Mouse (Mus musculus): Measurements from ENCODE around the gene Endov. TPM values are rescaled to one million over a fixed set of nuclear protein-coding genes. Genes with fewer than 3 reads are reported as not detected.

The Endov gene
- 10 to 100 TPM in 1 of 2 experiments, 1 to 10 TPM in 1; 9.7 to 12.9 TPM for total RNA-seq (2021)
- long read RNA-seq, experiment 1, full-length matches to known transcripts = 3 of 9 reads
- long read RNA-seq, experiment 1, partial matches to known transcripts = 0 of 9 reads
- long read RNA-seq, experiment 1, other reads (novel, unspliced or antisense) = 6 of 9 reads
- long read RNA-seq, experiment 2, full-length matches to known transcripts = 9 of 13 reads
- long read RNA-seq, experiment 2, partial matches to known transcripts = 2 of 13 reads
- long read RNA-seq, experiment 2, other reads (novel, unspliced or antisense) = 2 of 13 reads

DNA sequence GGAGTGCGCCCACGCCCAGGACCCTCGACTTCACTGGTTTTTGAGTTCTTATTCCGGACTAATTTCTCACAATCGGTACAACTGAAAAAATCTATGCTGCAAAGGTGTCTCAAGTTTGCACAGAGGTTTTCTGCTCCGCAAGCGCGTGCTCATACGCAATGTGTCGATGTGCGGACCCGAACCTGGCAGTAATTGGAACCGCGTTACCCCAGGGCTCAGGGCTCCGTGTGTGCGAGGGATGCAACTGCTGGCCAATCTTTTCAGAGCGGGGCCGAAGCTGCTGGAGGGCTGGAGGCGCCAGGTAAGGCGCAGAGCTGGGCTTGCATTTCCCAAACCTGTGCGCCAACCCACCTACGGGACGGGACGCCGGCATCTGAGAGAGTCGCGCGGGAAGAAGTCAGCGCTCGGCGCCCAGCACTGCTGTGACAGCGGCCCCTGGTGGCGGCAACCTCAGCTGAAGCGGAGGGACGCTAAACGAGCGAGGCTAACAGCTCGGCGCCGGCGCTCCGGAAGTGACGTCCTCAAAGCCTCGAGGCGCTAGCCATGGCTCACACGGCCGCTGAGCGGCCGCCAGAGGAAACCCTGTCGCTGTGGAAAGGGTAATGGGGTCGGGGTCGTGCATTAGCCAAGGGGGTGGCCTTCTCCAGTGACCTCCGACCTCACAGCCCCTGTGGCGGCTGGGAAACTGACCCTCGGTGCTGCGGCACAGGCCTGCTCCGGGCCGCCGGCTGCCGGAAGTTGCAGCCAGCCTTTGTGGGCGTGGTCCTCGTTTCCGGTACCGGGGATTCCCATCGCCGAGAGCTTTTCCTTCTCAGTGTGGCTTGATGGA lies at the start of gene Endov:
TSS of gene Endov (plus strand) at position 487 of the 829 bp plus-strand sequence.
- DNase-seq = peak; percentile 100

DNA sequence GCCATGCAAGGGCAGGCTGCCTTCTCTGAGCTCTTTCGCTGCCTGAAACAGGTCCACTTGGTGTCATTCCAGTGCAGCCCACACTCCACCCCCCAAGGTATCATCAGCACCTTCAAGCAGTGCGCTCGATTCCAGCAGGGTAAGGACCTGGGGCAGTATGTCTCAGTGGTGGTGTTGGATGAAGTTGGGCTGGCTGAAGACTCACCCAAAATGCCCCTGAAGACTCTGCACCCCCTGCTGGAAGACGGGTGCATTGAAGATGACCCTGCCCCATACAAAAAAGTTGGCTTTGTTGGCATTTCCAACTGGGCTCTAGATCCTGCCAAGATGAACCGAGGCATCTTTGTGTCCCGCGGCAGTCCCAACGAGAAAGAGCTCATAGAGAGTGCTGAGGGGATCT lies 48.9 kb upstream of the Endov start:
- DNase-seq = no peak

DNA sequence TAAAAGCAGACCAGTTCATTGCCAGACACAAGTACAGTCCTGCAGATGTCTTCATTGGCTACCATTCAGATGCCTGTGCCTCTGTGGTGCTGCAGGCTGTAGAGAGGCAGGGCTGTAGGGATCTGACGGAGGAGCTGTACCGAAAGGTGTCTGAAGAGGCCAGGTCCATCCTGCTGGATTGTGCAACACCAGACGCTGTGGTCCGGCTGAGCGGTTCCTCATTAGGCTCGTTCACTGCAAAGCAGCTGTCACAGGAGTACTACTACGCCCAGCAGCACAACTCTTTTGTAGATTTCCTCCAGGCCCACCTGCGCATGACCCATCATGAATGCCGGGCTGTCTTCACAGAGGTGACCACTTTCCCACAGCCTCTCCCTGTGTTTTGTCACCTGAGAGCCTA lies 47.7 kb upstream of the Endov start:
- no peak for DNase-seq

DNA sequence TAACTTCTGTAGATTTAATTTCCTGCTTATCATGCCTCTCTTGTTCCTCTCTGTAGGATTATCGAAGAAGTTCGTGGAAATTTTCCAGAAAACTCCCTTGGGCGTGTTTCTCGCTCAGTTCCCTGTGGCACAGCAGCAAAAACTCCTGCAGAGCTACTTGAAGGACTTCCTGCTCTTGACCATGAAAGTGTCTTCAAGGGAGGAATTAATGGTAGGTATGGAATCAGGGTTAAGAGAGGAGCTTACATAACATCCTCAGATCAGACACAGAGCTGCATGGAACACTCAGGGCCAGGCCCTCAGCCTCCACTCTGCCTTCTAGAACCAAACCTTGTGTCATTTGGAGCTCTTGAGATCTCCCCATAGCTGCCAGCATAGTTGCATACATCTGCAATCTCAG lies 35.0 kb upstream of the Endov start:
- DNase-seq = no peak

DNA sequence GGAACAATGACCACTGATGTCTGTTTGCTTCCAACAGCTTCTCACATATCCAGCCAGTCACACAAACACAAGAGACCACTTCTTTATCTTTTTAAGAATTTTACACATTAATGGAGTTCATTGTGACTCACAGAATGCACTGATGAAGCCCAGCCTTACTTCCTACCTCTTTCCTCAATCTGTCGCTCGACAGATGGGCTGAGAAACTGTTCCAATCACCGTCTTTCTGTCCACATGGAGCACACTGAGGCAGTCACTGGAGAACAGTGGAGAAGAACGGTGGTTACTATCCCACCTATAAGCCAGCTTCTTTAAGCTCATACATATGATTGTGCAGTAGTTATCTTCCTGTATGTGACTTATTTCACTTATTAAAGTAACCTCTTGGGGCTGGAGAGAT lies 13.3 kb upstream of the Endov start:
- no peak for DNase-seq

DNA sequence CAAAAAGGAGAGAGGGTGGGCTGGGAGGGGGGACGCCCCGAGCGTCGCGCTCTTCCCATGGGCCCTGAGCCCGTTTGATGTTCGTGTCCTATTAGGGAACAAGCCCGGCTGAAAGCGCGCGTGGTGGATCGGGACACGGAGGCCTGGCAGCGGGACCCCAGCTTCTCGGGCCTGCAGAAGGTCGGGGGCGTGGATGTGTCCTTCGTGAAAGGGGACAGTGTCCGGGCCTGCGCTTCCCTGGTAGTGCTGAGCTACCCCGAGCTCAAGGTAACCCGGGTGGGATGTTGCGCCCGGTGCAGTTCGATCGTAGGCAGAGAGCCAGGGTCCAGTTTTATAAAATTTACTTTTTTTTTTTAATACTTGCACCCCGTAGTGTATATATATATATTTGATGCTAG lies 542 bp downstream of the Endov start:
- no peak for DNase-seq

DNA sequence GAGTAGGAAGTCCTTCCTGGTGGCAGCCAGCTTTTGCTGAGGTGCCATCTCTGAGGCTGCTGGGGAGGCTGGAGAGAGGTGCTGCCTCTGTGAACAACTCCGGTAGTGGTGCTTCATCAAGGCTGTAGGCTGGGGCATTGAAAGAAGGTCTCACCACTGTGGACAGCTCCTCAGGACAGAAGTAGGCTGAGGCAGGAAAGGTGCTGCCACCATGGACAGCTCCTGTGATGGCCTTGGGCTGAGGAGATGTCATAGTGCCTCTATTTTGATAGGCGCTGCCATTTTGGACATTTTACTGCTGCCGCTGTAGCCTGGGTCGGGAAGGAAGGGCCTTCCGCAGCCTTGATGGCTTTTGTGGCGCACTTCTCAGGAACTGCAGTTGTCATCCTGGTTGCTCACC lies 1.7 kb downstream of the Endov start:
- DNase-seq = no peak

DNA sequence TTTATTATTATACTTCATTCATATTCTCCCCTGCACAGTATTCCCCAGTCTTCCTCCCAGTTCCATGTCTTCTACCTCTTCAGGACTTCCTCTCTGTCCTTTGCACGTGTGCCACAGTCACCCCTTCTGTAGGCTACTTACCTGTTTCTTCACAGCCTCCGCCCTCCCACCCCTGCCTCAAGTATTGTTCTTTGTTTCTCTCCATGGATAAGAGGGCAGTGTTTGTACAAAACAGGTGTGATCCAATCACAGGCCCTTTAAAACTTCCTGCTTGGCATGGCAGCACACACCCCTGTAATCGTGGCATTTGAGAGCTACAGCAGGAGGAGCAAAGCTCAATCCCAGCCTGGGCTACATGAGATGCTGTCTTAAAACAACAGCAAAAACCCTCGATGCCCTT lies 2.4 kb downstream of the Endov start:
- DNase-seq = no peak

DNA sequence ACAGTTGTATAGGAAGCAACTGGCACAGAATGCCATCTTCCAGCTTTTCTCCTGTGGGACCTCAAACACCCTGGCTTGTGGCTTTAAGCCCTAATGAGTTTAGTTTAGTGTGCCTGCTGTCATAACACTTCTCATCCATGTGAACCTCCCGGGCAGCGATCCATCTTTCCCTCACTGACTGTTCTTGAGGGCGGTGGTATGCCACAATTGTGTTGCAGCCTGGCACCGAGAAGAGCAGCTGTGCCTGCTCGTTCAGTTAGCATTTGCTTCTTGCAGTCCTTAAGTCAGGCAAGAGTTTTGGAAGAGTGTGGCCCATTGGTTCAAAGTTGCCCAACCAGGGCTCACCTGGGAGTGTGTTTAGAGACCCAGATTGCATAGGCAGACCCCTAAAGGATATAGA lies 5.0 kb downstream of the Endov start:
- peak; percentile 35 for DNase-seq

DNA sequence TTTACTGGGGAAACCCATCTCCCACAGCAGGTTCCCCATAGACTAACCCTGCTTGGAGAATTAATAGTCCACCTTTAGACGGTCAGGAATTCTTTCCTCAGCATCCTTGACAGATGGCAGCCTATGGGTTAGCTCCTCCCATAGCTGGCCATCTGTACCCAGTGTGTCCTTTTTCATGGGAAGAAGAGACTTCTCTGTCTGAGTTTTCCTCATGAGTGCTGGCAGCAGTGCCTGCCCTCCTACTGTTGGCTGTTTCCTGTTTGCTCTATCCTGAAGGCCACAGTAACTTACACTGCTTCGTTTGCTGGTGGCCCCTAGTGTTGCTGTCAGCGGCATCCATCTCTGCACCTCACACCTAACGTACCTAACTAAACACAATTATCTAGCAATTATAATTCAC lies 6.3 kb downstream of the Endov start:
- DNase-seq = no peak

DNA sequence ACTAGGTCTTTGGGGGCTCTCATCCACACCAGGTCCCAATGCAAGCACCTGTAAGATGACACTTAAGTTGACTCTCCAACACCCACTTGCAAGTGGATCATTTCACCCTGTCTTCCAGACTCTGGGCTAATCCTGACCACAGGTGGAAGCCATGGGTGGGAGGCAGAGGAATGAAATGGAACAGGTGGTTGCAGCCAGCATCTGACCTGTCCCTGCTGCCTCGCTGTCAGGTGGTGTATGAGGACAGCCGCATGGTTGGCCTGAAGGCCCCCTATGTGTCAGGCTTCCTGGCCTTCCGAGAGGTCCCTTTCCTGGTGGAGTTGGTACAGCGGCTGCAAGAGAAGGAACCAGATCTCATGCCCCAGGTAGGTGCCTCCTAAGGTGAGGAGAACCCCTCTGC lies 8.2 kb downstream of the Endov start:
- no peak for DNase-seq

DNA sequence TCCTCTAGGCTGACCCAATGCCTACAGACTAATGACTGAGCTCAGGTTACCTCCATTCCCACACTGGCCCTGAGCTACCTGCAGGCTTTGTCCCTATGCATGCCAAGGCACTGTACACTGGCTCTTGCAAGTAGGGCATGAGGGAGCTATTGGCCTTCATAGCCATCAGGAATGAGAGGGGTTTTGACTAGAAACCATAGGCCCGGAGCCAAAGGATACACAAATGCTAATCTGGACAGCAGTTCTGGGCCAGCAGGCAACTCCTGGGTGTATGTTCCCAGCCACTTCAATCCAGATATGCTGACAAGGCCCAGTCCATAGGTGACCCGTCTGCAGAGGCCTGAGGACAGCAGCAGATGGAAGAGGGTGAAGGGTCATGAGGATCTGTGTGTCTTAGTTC lies 8.9 kb downstream of the Endov start:
- no peak for DNase-seq

DNA sequence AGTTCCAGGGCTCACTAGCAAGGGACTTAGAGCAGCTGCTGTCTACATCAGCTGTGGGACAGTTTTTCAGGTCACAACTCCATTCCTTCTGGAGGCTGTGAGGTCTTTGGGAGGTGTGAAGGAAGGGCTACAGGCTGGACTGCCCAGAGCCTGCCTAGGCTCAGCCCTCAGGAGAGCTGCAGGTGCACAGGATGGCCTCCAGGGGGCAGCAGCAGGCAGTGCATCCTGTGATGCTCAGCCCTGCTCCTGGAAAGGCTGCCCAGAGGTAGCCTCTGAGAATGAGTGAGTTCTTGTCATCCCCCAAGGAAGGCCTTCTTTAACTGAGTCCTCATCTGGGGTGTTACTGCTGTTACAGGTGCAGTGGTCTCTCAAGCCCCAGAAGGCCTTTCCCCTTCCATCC lies 12.5 kb downstream of the Endov start:
- peak; percentile 81 for DNase-seq

DNA sequence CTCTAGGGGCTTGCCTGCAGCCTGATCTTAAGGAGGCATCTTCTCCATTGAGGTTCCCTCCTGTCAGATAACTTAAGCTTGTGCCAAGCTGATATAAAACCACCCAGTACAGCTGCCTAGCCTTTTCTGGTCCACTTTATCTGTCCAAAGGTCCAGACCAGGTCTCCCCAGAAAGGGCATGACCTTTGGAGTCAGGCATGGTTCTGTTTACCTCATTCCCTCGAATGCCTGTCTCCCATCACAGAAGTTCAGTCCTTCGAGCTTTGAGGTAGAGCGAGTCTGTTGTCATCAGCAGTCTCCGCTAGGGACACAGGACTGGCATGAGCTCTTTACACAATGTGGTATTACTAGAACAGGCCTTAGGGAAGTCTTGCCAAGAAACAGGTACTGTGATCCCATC lies 15.2 kb downstream of the Endov start:
- DNase-seq = no peak

DNA sequence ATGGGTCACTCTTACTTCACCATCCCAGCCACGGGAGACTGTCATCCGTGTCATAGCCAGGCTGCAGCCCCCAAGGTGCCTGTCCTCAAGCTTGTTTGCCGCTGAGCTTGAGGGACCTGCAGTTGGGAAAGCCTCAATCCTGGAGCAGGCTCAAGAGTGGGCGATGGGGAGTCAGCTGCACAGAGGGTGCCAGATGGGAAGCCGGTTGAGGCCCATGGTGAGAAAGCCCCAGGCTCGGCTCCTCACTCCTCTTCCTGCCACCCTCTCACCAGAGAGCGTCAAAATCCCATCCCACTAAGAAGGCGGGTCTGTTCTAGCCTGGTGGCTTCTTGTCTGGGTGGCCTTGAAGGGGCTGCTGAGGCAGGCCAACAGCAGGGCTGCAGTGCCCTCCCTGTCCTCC lies 16.6 kb downstream of the Endov start:
- no peak for DNase-seq

DNA sequence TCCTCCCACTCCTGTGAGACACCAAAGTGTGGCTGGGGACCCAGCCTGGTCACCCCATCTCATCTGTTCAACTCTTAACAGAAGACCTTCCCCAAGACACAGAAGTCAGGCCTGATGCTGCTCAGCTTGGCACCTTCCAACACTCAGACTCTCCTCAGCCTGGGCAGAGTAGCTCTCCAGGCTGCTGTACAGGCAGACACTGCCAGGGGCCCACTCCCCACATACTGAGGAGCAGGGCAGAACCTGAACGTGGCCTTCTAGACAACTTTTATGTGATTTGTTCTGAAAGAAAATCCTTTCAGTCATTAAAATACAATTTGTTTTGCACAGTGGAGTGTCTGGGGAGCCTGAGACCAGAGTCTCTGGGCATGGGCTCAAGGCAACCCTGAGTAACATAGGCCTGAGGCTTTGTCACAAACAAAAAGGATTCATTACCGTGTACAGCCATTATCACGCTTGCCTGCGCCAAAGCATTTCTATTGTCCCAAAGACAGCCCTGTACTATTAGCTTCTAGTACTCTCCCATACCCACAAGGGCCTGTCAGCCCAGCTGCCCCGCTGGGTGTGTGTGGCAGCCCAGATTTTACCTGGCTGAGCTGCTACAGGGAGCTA lies 18.1 kb downstream of the Endov start:
- DNase-seq = no peak

DNA sequence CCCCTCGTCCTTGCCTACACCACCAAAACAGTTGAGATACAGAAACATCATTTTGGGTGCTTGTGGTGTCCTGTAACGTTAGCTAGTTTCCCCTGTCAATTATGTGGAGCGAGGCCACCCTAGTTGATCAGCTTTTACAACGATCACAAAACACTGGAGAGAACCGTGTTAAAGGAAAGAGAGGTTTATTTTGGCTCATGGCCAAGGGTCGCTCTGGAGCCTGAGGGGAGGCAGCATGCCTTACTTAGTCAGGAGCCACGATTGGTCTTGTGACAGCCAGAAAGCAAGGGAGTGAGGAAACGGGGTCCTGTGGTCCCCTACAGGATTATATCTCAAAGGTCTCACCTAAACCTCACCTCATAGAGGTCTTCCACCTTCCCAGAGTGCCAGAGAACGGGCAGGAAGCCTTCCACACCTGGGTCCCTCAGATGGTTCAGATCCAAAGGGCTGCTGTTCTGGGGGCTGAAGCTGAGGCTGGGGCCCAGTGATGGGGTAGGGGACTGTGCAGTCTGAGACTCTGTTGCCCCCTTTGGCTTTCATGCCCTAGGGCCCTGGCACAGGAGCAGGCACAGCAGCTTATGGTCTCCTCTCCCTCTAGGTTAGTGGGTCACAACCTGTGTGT lies 22.0 kb downstream of the Endov start:
- DNase-seq = no peak

DNA sequence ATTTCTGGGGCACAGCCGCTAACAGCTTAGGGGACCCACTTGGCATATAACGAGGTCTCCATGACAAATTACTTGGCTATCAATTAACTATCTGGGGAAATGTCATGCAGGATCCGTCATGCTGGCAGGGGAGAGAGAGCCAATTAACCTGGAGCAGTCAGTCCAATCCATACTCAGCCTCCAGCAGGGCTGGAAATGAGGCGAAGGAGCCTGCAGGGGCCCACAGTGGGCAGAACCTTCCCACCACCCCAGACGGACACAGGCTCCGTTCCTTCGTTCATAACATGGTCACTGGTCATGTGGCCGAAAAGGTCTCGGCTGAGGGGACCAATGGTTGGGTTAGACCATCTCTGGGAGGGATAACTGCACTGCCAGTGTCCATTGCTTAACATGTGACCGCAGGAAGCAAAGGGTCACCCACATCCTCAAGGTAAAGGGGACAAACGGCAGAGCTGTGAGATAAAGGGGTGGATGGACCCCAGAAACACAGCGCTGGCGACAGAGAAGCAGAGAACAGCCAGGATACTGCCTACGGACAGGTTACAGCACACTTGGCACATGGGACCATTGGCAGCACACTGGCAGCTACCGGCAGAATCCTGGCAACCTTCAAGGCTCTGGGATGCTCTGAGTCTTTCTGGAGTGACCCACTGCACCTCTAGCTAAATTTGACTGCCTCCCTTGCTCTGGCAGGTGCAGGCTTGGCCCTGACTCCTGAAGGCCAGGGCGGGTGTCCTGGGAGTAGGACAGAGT lies 23.1 kb downstream of the Endov start:
- DNase-seq = no peak

DNA sequence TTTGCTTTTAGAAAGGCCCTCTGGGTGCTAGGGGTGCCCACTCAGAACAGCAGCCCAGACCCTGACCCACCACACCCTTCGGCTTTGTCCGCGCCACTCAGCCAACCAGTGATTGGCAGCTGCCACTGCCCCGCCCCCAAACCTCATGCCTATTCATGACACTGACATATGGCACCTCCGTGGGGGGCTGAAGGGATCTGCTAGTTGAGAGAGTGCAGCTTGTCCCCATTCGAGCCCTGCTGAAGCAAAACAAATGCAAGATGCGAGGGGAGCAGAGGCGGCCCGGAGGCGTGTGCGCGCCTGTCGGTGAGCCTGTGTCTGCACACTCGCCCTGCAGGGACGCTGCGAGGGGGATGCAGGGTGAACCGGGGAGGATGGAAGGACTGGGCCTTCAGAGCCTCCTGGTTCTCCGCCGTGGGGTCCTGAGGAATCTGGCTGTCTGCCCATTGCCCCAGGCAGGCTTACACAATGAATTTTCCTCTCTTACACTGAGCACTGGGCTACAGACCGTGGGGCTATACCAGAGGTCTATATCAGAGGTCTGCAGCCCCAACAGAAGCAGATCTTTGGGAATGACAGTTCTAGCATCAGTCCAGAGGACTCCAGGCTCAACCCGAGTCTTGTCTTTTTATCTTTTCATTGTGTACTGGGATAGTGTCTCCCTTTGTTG lies 24.0 kb downstream of the Endov start:
- DNase-seq = no peak

DNA sequence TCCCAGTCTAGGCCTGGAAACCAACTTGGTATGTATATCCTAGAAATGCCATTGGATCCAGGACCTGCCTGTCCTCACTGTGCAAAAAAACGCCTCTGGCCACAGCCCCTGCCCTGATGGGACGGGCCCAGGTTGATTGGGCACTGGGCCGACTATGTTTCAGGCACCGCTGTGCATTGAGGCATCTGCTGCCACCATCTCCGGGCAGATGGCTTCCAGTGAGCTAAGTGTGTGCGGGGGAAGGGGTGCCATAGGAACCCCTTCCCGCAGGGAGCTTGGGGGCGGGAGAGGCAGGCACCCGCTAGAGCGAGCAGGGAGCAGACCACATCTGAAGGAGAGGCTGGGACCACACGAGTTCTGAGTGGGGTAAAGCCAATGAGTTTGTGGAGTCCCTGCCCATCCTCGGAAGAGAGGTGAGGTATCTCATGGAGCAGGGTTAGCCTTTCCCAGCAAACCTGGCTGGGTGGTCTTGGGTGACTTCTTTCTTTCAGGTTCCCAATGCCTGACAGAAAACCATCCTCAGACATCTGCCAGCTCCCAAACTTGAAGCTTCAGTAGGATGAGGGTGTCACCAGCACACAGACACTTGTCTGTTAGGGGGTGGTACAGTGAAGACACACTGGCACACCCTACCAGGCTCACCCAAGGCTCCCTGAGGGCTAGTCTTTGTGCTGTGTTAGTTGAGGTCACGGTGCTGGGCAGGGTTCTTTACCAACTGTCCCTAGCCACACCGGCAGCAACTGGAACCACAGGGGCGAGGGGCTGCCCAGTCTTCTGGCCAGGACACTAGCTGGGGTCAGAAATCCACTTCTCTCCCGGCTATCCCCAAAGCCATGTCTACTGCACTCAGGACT lies 24.9 kb downstream of the Endov start:
- no peak for DNase-seq
